Mouse (Mus musculus) left cerebral cortex, adult 18-20 months (tissue): ENCODE results near the gene Olfr1163. TPM values are rescaled to one million over a fixed set of nuclear protein-coding genes. Genes with fewer than 3 reads are reported as not detected.
"Not testable (repeated sequence)": the region's sequence is repeated elsewhere in the genome, so short reads cannot be mapped to it uniquely, and the experiment has no call there.

Source experiments
- DNase-seq, 2 experiments: peaks; one replicate each; pipeline ENCODE4 v3.0.0; 2021 to 2022; ENCODE audit warnings: low spot score in 2 of 2, mixed read lengths in 1 of 2
- long read RNA-seq, 2 experiments: library from polyadenylated mRNA; stranded (forward); transcript quantifications; one replicate each; pipeline ENCODE4 v2.0.0; 2021
- total RNA-seq, 2 experiments: library from RNA; stranded (reverse); gene quantifications; 2 replicates each; pipeline ENCODE4 v1.2.3; 2021

Olfr1163 gene
- total RNA-seq, result not detected
- long read RNA-seq, experiment 1, result 0 reads
- long read RNA-seq, experiment 2, result 0 reads

DNA sequence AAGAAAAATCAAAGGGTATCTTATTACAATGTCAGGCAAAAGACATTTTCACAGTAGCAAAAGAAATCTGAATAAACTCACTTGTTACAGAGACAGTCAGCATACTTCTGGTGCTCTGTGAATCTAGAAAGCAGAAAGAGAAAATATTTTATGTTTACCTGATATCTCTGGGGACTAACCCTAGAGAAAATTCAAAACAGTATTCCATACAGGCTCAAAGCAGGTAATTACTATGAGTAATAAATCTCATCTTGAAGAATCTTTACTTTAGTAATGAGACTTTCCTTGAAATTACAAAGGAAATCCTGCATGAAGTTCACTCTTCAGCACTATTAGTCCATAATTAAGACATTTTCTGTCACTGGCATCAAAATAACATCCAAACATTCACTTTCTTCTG is at the start of gene Olfr1163:
Gene Olfr1163, minus strand, starts transcription at position 101 of the 400 bp plus-strand sequence.
- DNase-seq, result no peak

- no peak for DNase-seq
Measured at GRCm38 (mm10) chr2:88093866-88094265, 22.2 kb upstream of the Olfr1163 start, which contains the start of gene Olfr1164. Olfr1164 (minus strand) TSS chr2:88093966.

DNA sequence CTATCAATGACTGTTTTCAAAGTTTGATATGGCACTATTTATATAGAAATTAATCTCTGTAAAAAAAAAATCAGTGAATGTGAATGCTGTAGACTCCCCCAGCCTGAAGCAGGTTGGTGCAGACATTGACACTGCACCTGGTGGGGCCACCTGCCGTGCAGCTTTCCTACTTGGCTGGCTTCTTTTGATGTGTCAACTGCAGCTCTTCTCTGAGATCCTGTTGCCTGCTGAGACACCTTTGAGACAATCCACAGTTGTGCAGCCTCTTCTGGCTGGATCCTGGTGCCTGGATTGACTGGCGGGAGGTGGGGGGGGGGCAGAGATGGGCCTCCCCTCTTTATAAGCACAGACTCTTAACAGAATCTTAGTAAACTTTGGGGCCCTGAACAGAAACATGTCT is 8.0 kb downstream of the Olfr1163 start:
- no peak for DNase-seq

DNA sequence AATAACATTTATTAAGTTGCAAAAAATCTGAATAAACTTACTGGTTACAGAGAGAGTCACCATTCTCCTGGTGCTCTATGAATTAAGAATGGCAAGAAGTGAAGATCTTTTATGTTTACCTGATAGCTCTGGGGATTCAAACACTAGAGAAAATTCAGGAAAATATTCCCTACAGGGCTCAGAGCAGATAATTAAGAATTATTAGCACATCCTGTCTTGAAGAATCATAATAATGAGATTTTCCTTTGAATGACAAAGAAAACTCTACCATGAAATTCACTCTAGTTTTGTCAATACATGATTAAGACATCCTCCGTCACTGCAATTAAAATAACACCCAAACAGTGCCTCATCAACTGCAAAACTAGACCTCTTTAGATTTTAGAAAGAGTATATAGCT is 20.6 kb downstream of the Olfr1163 start, which contains the start of gene Olfr1162:
Gene Olfr1162, minus strand, starts transcription at position 101 of the 400 bp plus-strand sequence.
- no peak for DNase-seq

DNA sequence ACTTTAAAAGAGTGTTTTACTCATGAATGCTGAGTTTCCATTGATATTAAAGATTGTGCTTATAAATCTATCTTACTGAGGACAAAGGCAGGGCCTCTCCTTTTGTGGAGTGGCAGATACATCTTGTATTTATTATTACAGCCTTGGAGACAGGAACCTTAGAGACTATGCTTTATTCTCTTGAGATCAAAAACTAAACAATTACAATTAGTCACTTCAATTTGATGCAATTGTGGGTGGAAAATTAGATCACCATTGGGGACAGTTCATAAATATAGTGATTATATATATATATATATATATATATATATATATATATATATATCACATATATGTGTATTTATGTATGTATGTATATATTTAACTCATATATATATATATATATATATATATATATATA is 34.0 kb downstream of the Olfr1163 start, which contains the start of gene Olfr73:
Gene Olfr73, minus strand, starts transcription at position 101 of the 400 bp plus-strand sequence.
- DNase-seq, result no peak

DNA sequence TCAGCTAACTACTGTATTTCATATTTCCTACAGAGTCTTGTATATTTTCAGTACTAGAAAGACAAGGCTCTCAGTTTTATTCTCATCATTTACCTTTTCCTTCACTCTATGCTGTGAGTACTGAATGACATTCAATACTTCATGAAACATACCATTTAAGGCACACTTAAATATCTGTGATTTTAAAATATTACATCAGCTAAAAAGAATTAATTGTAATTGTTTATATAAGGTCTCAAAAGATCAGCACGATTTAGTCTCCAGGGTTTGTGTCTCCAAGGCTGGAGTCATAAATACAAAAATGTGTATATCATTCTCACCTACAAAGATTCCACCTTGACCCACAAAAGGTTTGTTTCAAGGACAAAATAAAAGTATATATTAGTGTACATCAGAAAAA is 49.2 kb downstream of the Olfr1163 start, which contains the start of gene Olfr1161:
Gene Olfr1161, plus strand, starts transcription at position 301 of the 400 bp plus-strand sequence.
- DNase-seq, result not testable (repeated sequence)

Other genes with a start within 250 kb of the Olfr1163 start
- not detected for gene Olfr1148, start 241.3 kb downstream of the Olfr1163 start, total RNA-seq
- gene Olfr1150-ps1, start 227.8 kb downstream of the Olfr1163 start, total RNA-seq, result not detected
- gene Olfr1151, start 216.0 kb downstream of the Olfr1163 start, total RNA-seq, result not detected
- not detected for gene Olfr1152, start 205.3 kb downstream of the Olfr1163 start, total RNA-seq
- gene Olfr1153, start 176.9 kb downstream of the Olfr1163 start, total RNA-seq, result not detected
- not detected for gene Olfr1154, start 166.7 kb downstream of the Olfr1163 start, total RNA-seq
- gene Olfr1155, start 126.7 kb downstream of the Olfr1163 start, total RNA-seq, result not detected
- gene Olfr1156, start 118.7 kb downstream of the Olfr1163 start, total RNA-seq, result not detected
- not detected for gene Olfr1157, start 103.5 kb downstream of the Olfr1163 start, total RNA-seq
- gene Olfr74, start 97.2 kb downstream of the Olfr1163 start, total RNA-seq, result not detected
- not detected for gene Olfr1158, start 81.7 kb downstream of the Olfr1163 start, total RNA-seq
- gene Olfr1160, start 63.6 kb downstream of the Olfr1163 start, total RNA-seq, result not detected
- not detected for gene Olfr1161, start 49.1 kb downstream of the Olfr1163 start, total RNA-seq
- not detected for gene Olfr73, start 34.1 kb downstream of the Olfr1163 start, total RNA-seq
- gene Olfr1162, start 20.7 kb downstream of the Olfr1163 start, total RNA-seq, result not detected
- not detected for gene Olfr1164, start 22.1 kb upstream of the Olfr1163 start, total RNA-seq
- not detected for gene Olfr1166, start 56.4 kb upstream of the Olfr1163 start, total RNA-seq
- not detected for gene Olfr1167, start 83.4 kb upstream of the Olfr1163 start, total RNA-seq
- gene Olfr1168, start 110.0 kb upstream of the Olfr1163 start, total RNA-seq, result not detected
- not detected for gene Olfr1170, start 156.5 kb upstream of the Olfr1163 start, total RNA-seq
- gene Olfr1173, start 208.0 kb upstream of the Olfr1163 start, total RNA-seq, result not detected
- gene Olfr1174-ps, start 243.3 kb upstream of the Olfr1163 start, total RNA-seq, result not detected